Mouse (Mus musculus): ENCODE results near the gene Serinc5.
A peak's percentile ranks its signal among the peaks of the same experiment; 100 is the strongest.

The Serinc5 gene

GRCm38 (mm10) chr13:92615201-92615600 is 4.3 kb downstream of the Serinc5 start:
- DNase-seq, result no peak

GRCm38 (mm10) chr13:92616459-92616858 is 5.6 kb downstream of the Serinc5 start:
- DNase-seq, result no peak

GRCm38 (mm10) chr13:92626196-92626595 is 15.3 kb downstream of the Serinc5 start:
- DNase-seq, result no peak

GRCm38 (mm10) chr13:92626725-92627124 is 15.8 kb downstream of the Serinc5 start:
- no peak for DNase-seq

- DNase-seq, result no peak
These were observed 18.6 kb downstream of the Serinc5 start for GRCm38 (mm10) chr13:92629509-92629908.

GRCm38 (mm10) chr13:92631450-92631849 is 20.6 kb downstream of the Serinc5 start:
- no peak for DNase-seq

GRCm38 (mm10) chr13:92632550-92632949 is 21.7 kb downstream of the Serinc5 start:
- DNase-seq, result no peak

- no peak for DNase-seq
These were observed 24.1 kb downstream of the Serinc5 start for GRCm38 (mm10) chr13:92635040-92635439.

- no peak for DNase-seq
These were observed 25.5 kb downstream of the Serinc5 start for GRCm38 (mm10) chr13:92636226-92636909.

- no peak for DNase-seq
These were observed 26.0 kb downstream of the Serinc5 start for GRCm38 (mm10) chr13:92636910-92637275.

GRCm38 (mm10) chr13:92639093-92640014 is 28.5 kb downstream of the Serinc5 start:
- DNase-seq, result no peak

- DNase-seq, result no peak
These were observed 33.3 kb downstream of the Serinc5 start for GRCm38 (mm10) chr13:92644199-92644598.

GRCm38 (mm10) chr13:92644753-92645152 is 33.9 kb downstream of the Serinc5 start:
- DNase-seq, result no peak

- peak; percentile 28 for DNase-seq
These were observed 36.8 kb downstream of the Serinc5 start for GRCm38 (mm10) chr13:92647695-92648094.

- no peak for DNase-seq
These were observed 38.2 kb downstream of the Serinc5 start for GRCm38 (mm10) chr13:92649111-92649510.

- no peak for DNase-seq
These were observed 40.1 kb downstream of the Serinc5 start for GRCm38 (mm10) chr13:92650956-92651355.

GRCm38 (mm10) chr13:92652498-92652897 is 41.6 kb downstream of the Serinc5 start:
- no peak for DNase-seq

GRCm38 (mm10) chr13:92653283-92653682 is 42.4 kb downstream of the Serinc5 start:
- no peak for DNase-seq

GRCm38 (mm10) chr13:92656815-92657513 is 46.1 kb downstream of the Serinc5 start:
- DNase-seq, result no peak

GRCm38 (mm10) chr13:92659611-92660010 is 48.7 kb downstream of the Serinc5 start:
- no peak for DNase-seq

- no peak for DNase-seq
These were observed 51.8 kb downstream of the Serinc5 start for GRCm38 (mm10) chr13:92662555-92663286.

- DNase-seq, result no peak
These were observed 54.1 kb downstream of the Serinc5 start for GRCm38 (mm10) chr13:92665008-92665407.
